Mouse (Mus musculus): ENCODE data around the gene Slco1a6. TPM values are rescaled to one million over a fixed set of nuclear protein-coding genes. Genes with fewer than 3 reads are reported as not detected.

Slco1a6 gene
- polyA plus RNA-seq, 2 experiments from 2014 or later, result 2.3 TPM; not detected in 1

DNA sequence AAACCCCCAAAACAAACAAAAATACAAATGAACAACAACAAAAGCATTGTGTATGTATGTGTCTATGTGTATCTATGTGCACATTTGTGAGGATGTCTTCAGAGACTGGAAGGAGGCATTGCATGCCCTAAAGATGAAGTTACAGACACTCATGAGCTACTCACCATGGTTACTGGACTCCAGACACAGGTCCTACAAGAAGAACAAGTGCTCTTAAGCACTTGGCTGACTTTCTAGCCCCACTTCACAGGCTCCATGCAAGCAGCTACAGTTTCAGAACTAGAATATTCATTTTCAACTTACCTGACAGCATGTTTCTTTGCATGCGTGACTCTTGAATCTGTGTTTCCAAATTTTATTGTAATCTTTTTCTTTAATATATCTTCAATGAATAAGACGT, 172.6 kb downstream of the Slco1a6 start:
- ATAC-seq, result no peak

Other genes starting within 250 kb of the Slco1a6 start
- gene Gm6614, start 197.1 kb downstream of the Slco1a6 start, polyA plus RNA-seq (2017; shearing (Covaris generic)), result not detected
- gene Iapp, start 89.9 kb upstream of the Slco1a6 start, polyA plus RNA-seq (2017; shearing (Covaris generic)), result not detected
- gene Slco1a5, start 114.5 kb upstream of the Slco1a6 start, polyA plus RNA-seq (2017; shearing (Covaris generic)), result not detected
- gene Pyroxd1, start 137.1 kb upstream of the Slco1a6 start, polyA plus RNA-seq (2017; shearing (Covaris generic)), result 10 to 100 TPM; 18.8 to 20.0 TPM
- gene Recql, start 178.6 kb upstream of the Slco1a6 start, polyA plus RNA-seq (2017; shearing (Covaris generic)), result 10 to 100 TPM; 46.9 to 49.0 TPM
- 10 to 100 TPM; 49.8 to 53.2 TPM for gene Golt1b, start 178.7 kb upstream of the Slco1a6 start, polyA plus RNA-seq (2017; shearing (Covaris generic))
- gene Spx, start 204.9 kb upstream of the Slco1a6 start, polyA plus RNA-seq (2017; shearing (Covaris generic)), result under 1 TPM; 0.87 to 0.93 TPM